Mouse (Mus musculus): ENCODE data around the gene Nubpl. TPM values are rescaled to one million over a fixed set of nuclear protein-coding genes. Genes with fewer than 3 reads are reported as not detected.
"Not testable (repeated sequence)": the region's sequence is repeated elsewhere in the genome, so short reads cannot be mapped to it uniquely, and the experiment has no call there.

Nubpl gene
- polyA plus RNA-seq (2015; fragmentation: Nextera tagmentation; extraction: Ambion mirVana) = 13.3 and 13.8 TPM in 2 replicates

GRCm38 (mm10) chr12:52097650-52098070 is at the start of gene Nubpl:
Nubpl (plus strand) TSS chr12:52097737.
- peak within 1 kb of the TSS; percentile 66 for H3K4me2 ChIP-seq
- H3K9ac ChIP-seq = peak within 1 kb of the TSS; percentile 85
- peak within 1 kb of the TSS; percentile 87 for H3K4me3 ChIP-seq
- H3K36me3 ChIP-seq (ENCODE audit: poor library complexity, severe bottlenecking) = no peaks in the 10 kb centered on the region
- under 1% methylated on average over 32 of the region's 32 CpGs for WGBS
- no peaks in the 10 kb centered on the region for H3K27me3 ChIP-seq
- ATAC-seq = peak; percentile 99
- H3K4me1 ChIP-seq = peaks cover 9% of the 10 kb centered on the region
- peak within 1 kb of the TSS; percentile 54; the same call in 1 of the 2 replicates for H3K27ac ChIP-seq
- H3K9me3 ChIP-seq (replicated peaks) = no peaks in the 10 kb centered on the region

GRCm38 (mm10) chr12:52049324-52049723 is 48.2 kb upstream of the Nubpl start:
- H3K4me2 ChIP-seq = no peak overlapping the region
- no peaks in the 10 kb centered on the region for H3K27me3 ChIP-seq
- H3K27ac ChIP-seq = no peak overlapping the region
- H3K4me1 ChIP-seq = peaks cover 7% of the 10 kb centered on the region; the same call in 1 of the 2 replicates
- H3K9me3 ChIP-seq (replicated peaks) = no peaks in the 10 kb centered on the region
- no peak overlapping the region for H3K9ac ChIP-seq
- no peak for ATAC-seq
- H3K36me3 ChIP-seq (ENCODE audit: poor library complexity, severe bottlenecking) = no peaks in the 10 kb centered on the region
- WGBS = 67% methylated on average over 2 of the region's 2 CpGs
- no peak overlapping the region for H3K4me3 ChIP-seq

- not testable (repeated sequence) for H3K9me3 ChIP-seq (replicated peaks); H3K4me3 ChIP-seq; H3K27ac ChIP-seq; H3K9ac ChIP-seq; H3K27me3 ChIP-seq; H3K4me2 ChIP-seq; ATAC-seq; H3K4me1 ChIP-seq; H3K36me3 ChIP-seq (ENCODE audit: poor library complexity, severe bottlenecking)
- 30% methylated on average over 2 of the region's 3 CpGs for WGBS
Observed at GRCm38 (mm10) chr12:52079296-52079695, 18.2 kb upstream of the Nubpl start.

- no peaks in the 10 kb centered on the region for H3K36me3 ChIP-seq (ENCODE audit: poor library complexity, severe bottlenecking)
- peak; percentile 78 for ATAC-seq
- H3K9ac ChIP-seq = no peak overlapping the region
- 71% methylated on average over 13 of the region's 13 CpGs for WGBS
- no peaks in the 10 kb centered on the region for H3K9me3 ChIP-seq (replicated peaks)
- H3K4me3 ChIP-seq = peak overlapping the region; percentile 87
- peak overlapping the region; percentile 66 for H3K4me2 ChIP-seq
- peaks cover 9% of the 10 kb centered on the region for H3K4me1 ChIP-seq
- no peaks in the 10 kb centered on the region for H3K27me3 ChIP-seq
- H3K27ac ChIP-seq = no peak overlapping the region
Observed at GRCm38 (mm10) chr12:52097049-52097649, 388 bp upstream of the Nubpl start.

- no peaks in the 10 kb centered on the region for H3K36me3 ChIP-seq (ENCODE audit: poor library complexity, severe bottlenecking)
- no peak overlapping the region for H3K9ac ChIP-seq
- no peaks in the 10 kb centered on the region for H3K27me3 ChIP-seq
- no peak for ATAC-seq
- no peak overlapping the region for H3K4me3 ChIP-seq
- no peak overlapping the region for H3K27ac ChIP-seq
- peaks cover 11% of the 10 kb centered on the region for H3K4me1 ChIP-seq
- no peak overlapping the region for H3K4me2 ChIP-seq
- no peaks in the 10 kb centered on the region for H3K9me3 ChIP-seq (replicated peaks)
Observed at GRCm38 (mm10) chr12:52120276-52120675, 22.7 kb downstream of the Nubpl start.

- no peak overlapping the region for H3K9ac ChIP-seq
- H3K4me3 ChIP-seq = no peak overlapping the region
- WGBS = 93% methylated on average over 3 of the region's 3 CpGs
- H3K36me3 ChIP-seq (ENCODE audit: poor library complexity, severe bottlenecking) = no peaks in the 10 kb centered on the region
- ATAC-seq = no peak
- H3K4me2 ChIP-seq = no peak overlapping the region
- no peak overlapping the region for H3K27ac ChIP-seq
- H3K4me1 ChIP-seq = peaks cover 3% of the 10 kb centered on the region
- H3K9me3 ChIP-seq (replicated peaks) = no peaks in the 10 kb centered on the region
- H3K27me3 ChIP-seq = no peaks in the 10 kb centered on the region
Observed at GRCm38 (mm10) chr12:52126407-52126806, 28.9 kb downstream of the Nubpl start.

- H3K36me3 ChIP-seq (ENCODE audit: poor library complexity, severe bottlenecking) = no peaks in the 10 kb centered on the region
- no peak overlapping the region for H3K9ac ChIP-seq
- H3K4me3 ChIP-seq = no peak overlapping the region
- no peaks in the 10 kb centered on the region for H3K27me3 ChIP-seq
- 95% methylated on average over 3 of the region's 3 CpGs for WGBS
- peaks cover 10% of the 10 kb centered on the region for H3K4me1 ChIP-seq
- no peak overlapping the region for H3K27ac ChIP-seq
- H3K4me2 ChIP-seq = no peak overlapping the region
- no peak for ATAC-seq
- H3K9me3 ChIP-seq (replicated peaks) = no peaks in the 10 kb centered on the region
Observed at GRCm38 (mm10) chr12:52129072-52129471, 31.5 kb downstream of the Nubpl start.

- WGBS = 2% methylated on average over 10 of the region's 10 CpGs
- Histone ChIP-seq H3K9ac (no peak overlapping the region), H3K27ac (peak overlapping the region; percentile 64), H3K36me3 (ENCODE audit: poor library complexity, severe bottlenecking) (no peaks in the 10 kb centered on the region), H3K9me3 (replicated peaks) (no peaks in the 10 kb centered on the region), H3K4me1 (peaks cover 19% of the 10 kb centered on the region), H3K27me3 (no peaks in the 10 kb centered on the region), H3K4me2 (peak overlapping the region; percentile 41), H3K4me3 (no peak overlapping the region)
- ATAC-seq = peak; percentile 38; the same call in 1 of the 2 replicates
Observed at GRCm38 (mm10) chr12:52132256-52132655, 34.7 kb downstream of the Nubpl start.

- H3K4me1 ChIP-seq = peaks cover 31% of the 10 kb centered on the region
- no peak overlapping the region for H3K4me3 ChIP-seq
- H3K27ac ChIP-seq = peak overlapping the region; percentile 21; the same call in 1 of the 2 replicates
- H3K36me3 ChIP-seq (ENCODE audit: poor library complexity, severe bottlenecking) = no peaks in the 10 kb centered on the region
- H3K9me3 ChIP-seq (replicated peaks) = no peaks in the 10 kb centered on the region
- WGBS = 11% methylated on average over 4 of the region's 4 CpGs
- peak overlapping the region; percentile 9; the same call in 1 of the 2 replicates for H3K4me2 ChIP-seq
- ATAC-seq = peak; percentile 95
- no peaks in the 10 kb centered on the region for H3K27me3 ChIP-seq
- no peak overlapping the region for H3K9ac ChIP-seq
Observed at GRCm38 (mm10) chr12:52138296-52138695, 40.8 kb downstream of the Nubpl start.

GRCm38 (mm10) chr12:52146639-52147038 is 49.1 kb downstream of the Nubpl start:
- Histone ChIP-seq H3K4me3 (no peak overlapping the region), H3K4me2 (no peak overlapping the region), H3K9ac (no peak overlapping the region), H3K4me1 (no peaks in the 10 kb centered on the region), H3K27me3 (no peaks in the 10 kb centered on the region), H3K27ac (no peak overlapping the region), H3K36me3 (ENCODE audit: poor library complexity, severe bottlenecking) (peaks cover 6% of the 10 kb centered on the region), H3K9me3 (replicated peaks) (0 out of 2 replicates have a peak, but pooled peaks cover 2% of the 10 kb centered on the region)
- WGBS = 92% methylated on average over 2 of the region's 2 CpGs
- no peak for ATAC-seq

GRCm38 (mm10) chr12:52149448-52149847 is 51.9 kb downstream of the Nubpl start:
- WGBS = 89% methylated on average over 3 of the region's 3 CpGs
- Histone ChIP-seq H3K36me3 (ENCODE audit: poor library complexity, severe bottlenecking) (no peaks in the 10 kb centered on the region), H3K9ac (no peak overlapping the region), H3K9me3 (replicated peaks) (no peaks in the 10 kb centered on the region), H3K4me3 (no peak overlapping the region), H3K27me3 (no peaks in the 10 kb centered on the region), H3K27ac (no peak overlapping the region), H3K4me1 (no peaks in the 10 kb centered on the region), H3K4me2 (no peak overlapping the region)
- no peak for ATAC-seq

GRCm38 (mm10) chr12:52152071-52152470 is 54.5 kb downstream of the Nubpl start:
- Histone ChIP-seq H3K9ac (no peak overlapping the region), H3K27ac (no peak overlapping the region)
- no peak for ATAC-seq

GRCm38 (mm10) chr12:52154906-52155305 is 57.4 kb downstream of the Nubpl start:
- H3K27ac ChIP-seq = no peak overlapping the region
- H3K36me3 ChIP-seq (ENCODE audit: poor library complexity, severe bottlenecking) = no peaks in the 10 kb centered on the region
- no peak overlapping the region for H3K4me2 ChIP-seq
- no peaks in the 10 kb centered on the region for H3K9me3 ChIP-seq (replicated peaks)
- no peaks in the 10 kb centered on the region for H3K27me3 ChIP-seq
- H3K4me3 ChIP-seq = no peak overlapping the region
- no peaks in the 10 kb centered on the region for H3K4me1 ChIP-seq
- no peak overlapping the region for H3K9ac ChIP-seq
- ATAC-seq = no peak
- 93% methylated on average over 4 of the region's 4 CpGs for WGBS

More at GRCm38 (mm10) chr12:52152071-52152470, 54.5 kb downstream of the Nubpl start:
- no peaks in the 10 kb centered on the region for H3K36me3 ChIP-seq (ENCODE audit: poor library complexity, severe bottlenecking)
- H3K4me2 ChIP-seq = no peak overlapping the region
- no peaks in the 10 kb centered on the region for H3K9me3 ChIP-seq (replicated peaks)
- no peaks in the 10 kb centered on the region for H3K4me1 ChIP-seq
- 97% methylated on average over 3 of the region's 3 CpGs for WGBS
- H3K27me3 ChIP-seq = no peaks in the 10 kb centered on the region
- no peak overlapping the region for H3K4me3 ChIP-seq

Data from forebrain, embryonic 13.5 days (tissue).